Mouse (Mus musculus) heart, postnatal 0 days (tissue): ENCODE data around the gene Kdm4b. TPM values are rescaled to one million over a fixed set of nuclear protein-coding genes. Genes with fewer than 3 reads are reported as not detected.

Experiments used
- ATAC-seq: fragments of 200-750 bp; cut with Nextera tagmentation; 2 replicates; pipeline ENCODE4 v1.8.0; 2017; ENCODE audit warnings: low read depth, moderate number of reproducible peaks, moderate library complexity; ENCODE audit not compliant: insufficient read depth
- DNase-seq: peaks from one replicate; pipeline ENCODE4 v3.0.0-alpha.2; 2016; ENCODE audit warnings: low spot score
- H3K27ac ChIP-seq: fragments of 300-500 bp; sonication (generic); 2 replicates; pipeline ENCODE4 v1.5.1; 2014; ENCODE audit warnings: low read depth, mild to moderate bottlenecking
- H3K27me3 ChIP-seq: fragments of 300-500 bp; sonication (generic); 2 replicates; pipeline ENCODE4 v1.6.1; 2014; ENCODE audit warnings: low read length, mixed read lengths; ENCODE audit not compliant: control insufficient read depth, insufficient read depth
- H3K36me3 ChIP-seq: fragments of 300-500 bp; sonication (generic); replicated peaks from 2 replicates; pipeline ENCODE4 v1.6.1; 2014; ENCODE audit warnings: low read length, mixed read lengths; ENCODE audit not compliant: control insufficient read depth, insufficient read depth
- H3K4me1 ChIP-seq: fragments of 300-500 bp; sonication (generic); 2 replicates; pipeline ENCODE4 v1.6.1; 2014; ENCODE audit warnings: antibody characterized with exemption; ENCODE audit not compliant: control insufficient read depth, insufficient read depth
- H3K4me2 ChIP-seq: fragments of 300-500 bp; sonication (generic); 2 replicates; pipeline ENCODE4 v1.6.1; 2014; ENCODE audit warnings: low read depth, mild to moderate bottlenecking, low read length, moderate library complexity
- H3K4me3 ChIP-seq: fragments of 300-500 bp; sonication (generic); 2 replicates; pipeline ENCODE4 v1.5.1; 2014; ENCODE audit warnings: low read depth, low read length
- H3K9ac ChIP-seq: fragments of 300-500 bp; sonication (generic); replicated peaks from 2 replicates; pipeline ENCODE4 v1.6.1; 2014; ENCODE audit warnings: low read depth, low read length, mixed read lengths
- H3K9me3 ChIP-seq: fragments of 300-500 bp; sonication (generic); replicated peaks from 2 replicates; pipeline ENCODE4 v1.6.1; 2016; ENCODE audit warnings: low read length; ENCODE audit not compliant: control insufficient read depth
- CTCF ChIP-seq: IDR thresholded peaks from 2 replicates; pipeline ENCODE4 v1.5.1; 2016; ENCODE audit warnings: antibody characterized with exemption, control low read depth, low read depth
- EP300 ChIP-seq: IDR thresholded peaks from 2 replicates; pipeline ENCODE4 v1.6.1; 2016; ENCODE audit warnings: antibody characterized with exemption, low read depth
- WGBS: fragments of 180-500 bp; shearing (Covaris S2); extraction: QIAGEN DNeasy Blood & Tissue Kit; methylation state at CpG from one replicate; pipeline ENCODE4 v1.1.7; 2014; 5-methylcytosine and 5-hydroxymethylcytosine counted together
- polyA plus RNA-seq: library from polyadenylated mRNA; unstranded; fragments of >200 nt; fragmentation: Nextera tagmentation; extraction: Ambion mirVana; gene quantifications from 2 replicates; pipeline ENCODE4 v1.2.1, GENCODE M21; 2015
- total RNA-seq: library from RNA; depleted of rRNA; stranded (reverse); fragments of >200 nt; gene quantifications from 2 replicates; pipeline ENCODE4 v1.2.3, GENCODE M21; 2014; ENCODE audit warnings: low replicate concordance

Kdm4b gene
- total and polyA plus RNA-seq, 2 experiments from 2014 or later: 17.7 to 61.8 TPM

DNA sequence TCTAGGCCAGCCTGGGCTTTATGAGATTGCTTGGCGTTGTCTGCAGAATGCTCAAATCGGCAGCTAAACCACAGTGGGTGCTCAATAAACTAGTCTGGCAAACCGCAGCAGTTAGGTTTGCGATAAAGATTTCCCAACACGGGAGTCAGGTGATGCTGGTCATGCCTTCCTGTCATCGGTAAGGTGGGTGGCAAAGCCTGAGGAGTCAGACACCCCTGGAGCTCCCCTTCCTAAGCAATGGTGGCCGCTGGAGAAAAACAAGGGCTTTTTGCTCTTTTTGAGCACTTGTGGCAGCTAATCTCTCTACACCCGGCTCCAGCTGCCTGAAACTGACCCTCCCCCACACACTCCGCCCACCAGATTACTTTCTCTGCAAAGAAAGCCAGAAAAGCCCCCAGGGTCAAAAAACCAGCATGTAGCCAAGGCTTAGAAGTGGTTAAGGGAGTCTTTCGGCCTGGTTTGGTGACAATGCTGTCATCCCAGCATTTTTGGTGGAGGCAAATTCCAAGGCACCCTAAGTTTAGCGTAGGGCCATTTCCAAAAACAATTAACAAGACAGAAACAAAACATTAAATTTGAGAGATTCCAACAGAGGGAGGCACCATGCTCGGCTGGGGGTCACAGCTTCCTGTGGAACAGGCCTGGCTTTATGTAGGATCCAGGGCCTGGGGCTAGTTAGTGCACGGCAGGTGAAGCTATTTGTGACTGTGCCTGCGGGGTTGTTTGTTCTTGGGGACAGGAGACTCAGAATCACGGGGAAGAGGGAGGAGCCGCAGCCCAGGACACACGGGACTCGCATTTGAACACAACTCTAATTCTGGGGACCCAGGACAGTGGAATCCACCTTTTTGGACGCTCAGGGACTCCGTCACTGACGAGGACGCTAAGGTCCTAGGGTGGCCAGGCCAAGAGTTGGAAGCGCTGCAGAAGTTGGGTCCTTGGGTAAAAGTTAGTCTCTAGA is 36.2 kb upstream of the Kdm4b start:
- H3K27me3 ChIP-seq: no peaks in the 10 kb centered on the region
- no peak for TF ChIP-seq EP300
- TF ChIP-seq CTCF: no peak
- H3K4me1 ChIP-seq: peaks cover 27% of the 10 kb centered on the region
- peaks cover 25% of the 10 kb centered on the region for H3K36me3 ChIP-seq
- DNase-seq (peak; percentile 54), ATAC-seq (peak; percentile 28)
- 3% methylated on average over 23 of the region's 23 CpGs for whole genome bisulfite sequencing
- H3K4me2 ChIP-seq: peak overlapping the region; percentile 70
- peak overlapping the region; percentile 58 for H3K4me3 ChIP-seq
- peak overlapping the region; percentile 93 for H3K27ac ChIP-seq
- peak overlapping the region; percentile 57 for H3K9ac ChIP-seq
- no peaks in the 10 kb centered on the region for H3K9me3 ChIP-seq

DNA sequence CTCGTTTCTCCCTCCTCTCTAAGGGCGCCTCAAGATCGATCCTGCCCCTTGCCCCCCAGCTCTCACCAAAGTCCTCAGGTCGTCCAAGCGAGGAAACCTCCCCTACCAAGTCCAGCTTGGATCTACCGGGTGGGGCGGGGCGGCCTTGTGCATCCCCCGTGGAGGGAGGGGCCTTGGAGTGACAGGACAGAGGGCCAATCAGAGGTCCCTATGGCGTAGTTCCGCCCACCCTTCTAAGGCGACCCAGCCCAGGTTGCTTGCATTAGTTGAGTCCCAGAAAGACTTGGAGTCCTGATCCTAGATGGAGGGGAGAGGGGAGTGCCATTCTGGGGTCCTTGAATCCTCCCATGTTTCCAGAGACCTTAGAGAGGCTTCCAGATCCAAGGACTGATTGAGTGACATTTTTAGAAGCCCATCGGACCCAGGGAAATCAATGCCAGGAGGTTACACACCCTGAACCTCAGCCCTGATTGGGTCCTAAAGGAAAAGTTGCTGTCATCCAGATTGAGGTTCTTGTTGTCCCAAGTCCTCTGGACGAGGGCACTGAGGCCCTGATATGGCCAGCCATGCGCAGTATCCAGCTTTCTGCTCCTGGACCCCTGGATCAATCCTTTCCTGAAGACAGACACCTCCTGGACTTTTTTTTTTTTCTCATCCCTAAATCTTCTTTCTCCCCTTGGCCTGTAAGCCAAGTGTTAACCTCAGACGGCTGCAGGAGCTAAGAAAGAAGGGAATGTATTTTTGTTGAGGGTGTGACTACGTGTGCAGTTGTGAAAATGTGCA is 35.3 kb upstream of the Kdm4b start:
- H3K27ac ChIP-seq: peak overlapping the region; percentile 93
- H3K27me3 ChIP-seq: no peaks in the 10 kb centered on the region
- DNase-seq (peak; percentile 92), ATAC-seq (peak; percentile 89)
- H3K4me1 ChIP-seq: peaks cover 27% of the 10 kb centered on the region
- peak overlapping the region; percentile 58 for H3K4me3 ChIP-seq
- TF ChIP-seq EP300 (peak; percentile 14; the same call in 1 of the 2 replicates), CTCF (no peak)
- H3K9ac ChIP-seq: peak overlapping the region; percentile 57
- 3% methylated on average over 17 of the region's 17 CpGs for WGBS
- H3K4me2 ChIP-seq: peak overlapping the region; percentile 70
- H3K36me3 ChIP-seq: peaks cover 16% of the 10 kb centered on the region
- no peaks in the 10 kb centered on the region for H3K9me3 ChIP-seq

DNA sequence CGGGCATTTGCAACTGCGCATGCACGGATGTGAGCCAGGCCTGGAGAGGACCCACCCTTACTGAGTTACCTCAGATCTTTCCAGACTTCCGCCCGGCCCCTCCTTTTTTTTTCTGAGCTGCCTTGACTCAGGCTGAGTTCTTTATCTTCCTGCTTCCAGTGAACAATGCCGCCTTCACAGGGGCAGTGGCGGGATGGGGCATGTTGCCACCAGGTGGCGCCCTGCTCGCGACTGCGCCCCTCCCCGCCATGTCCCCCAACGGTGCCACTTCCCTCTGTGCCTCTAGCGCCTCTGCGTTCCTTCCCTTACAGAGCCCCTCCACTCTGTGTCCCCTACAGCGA is 34.7 kb upstream of the Kdm4b start:
- Histone ChIP-seq H3K36me3 (peaks cover 10% of the 10 kb centered on the region), H3K4me1 (peaks cover 27% of the 10 kb centered on the region), H3K9me3 (no peaks in the 10 kb centered on the region), H3K27ac (peak overlapping the region; percentile 93), H3K4me2 (peak overlapping the region; percentile 70), H3K27me3 (no peaks in the 10 kb centered on the region), H3K4me3 (no peak overlapping the region), H3K9ac (peak overlapping the region; percentile 35)
- ATAC-seq: peak; percentile 87
- WGBS: 5% methylated on average over 16 of the region's 16 CpGs
- peak; percentile 95 for DNase-seq
- TF ChIP-seq CTCF (peak; percentile 89), EP300 (0 out of 2 replicates have a peak, but pooled peaks have one; percentile 31)

DNA sequence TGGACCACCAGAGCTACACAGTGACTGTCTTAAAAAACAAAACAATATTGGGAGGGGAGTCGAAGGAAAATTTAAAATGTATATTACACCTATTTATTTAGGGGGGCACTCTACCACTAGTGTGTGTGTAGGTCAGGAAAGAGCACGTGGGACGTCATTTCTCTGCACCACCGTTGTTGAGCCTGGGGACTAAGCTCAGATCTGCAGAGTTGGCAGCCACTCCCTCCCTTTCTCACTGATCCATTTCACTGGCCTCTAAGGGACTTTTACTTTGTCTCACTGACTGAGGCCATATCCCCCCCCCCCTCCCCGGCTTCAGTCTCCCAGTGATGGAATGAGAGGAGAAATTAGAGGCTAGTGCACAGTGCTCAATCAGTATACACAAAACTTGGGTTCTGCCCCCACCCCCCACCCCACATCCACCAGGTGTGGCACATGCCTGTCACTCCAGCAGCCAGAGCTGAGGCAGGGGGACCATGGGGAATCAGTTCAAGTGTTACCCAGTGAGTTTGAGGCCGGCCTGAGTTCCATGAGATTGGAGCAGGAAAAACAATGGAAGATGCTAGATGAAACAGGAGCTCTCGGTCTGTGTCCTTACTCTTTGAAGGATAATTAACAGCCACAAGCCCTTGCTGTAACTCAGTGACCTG is 33.9 kb upstream of the Kdm4b start:
- H3K27ac ChIP-seq: peak overlapping the region; percentile 93
- TF ChIP-seq EP300: no peak
- TF ChIP-seq CTCF: no peak
- H3K9ac ChIP-seq: peak overlapping the region; percentile 35; the same call in 1 of the 2 replicates
- H3K4me2 ChIP-seq: no peak overlapping the region; the same call in 1 of the 2 replicates
- no peak overlapping the region for H3K4me3 ChIP-seq
- H3K36me3 ChIP-seq: peaks cover 2% of the 10 kb centered on the region; the same call in 1 of the 2 replicates
- no peaks in the 10 kb centered on the region for H3K27me3 ChIP-seq
- ATAC-seq: no peak
- 78% methylated on average over 7 of the region's 7 CpGs for WGBS
- no peaks in the 10 kb centered on the region for H3K9me3 ChIP-seq
- no peak for DNase-seq
- peaks cover 27% of the 10 kb centered on the region for H3K4me1 ChIP-seq
